ENCODE assay signal across 23 mouse cellular contexts in the genomic region with DNA sequence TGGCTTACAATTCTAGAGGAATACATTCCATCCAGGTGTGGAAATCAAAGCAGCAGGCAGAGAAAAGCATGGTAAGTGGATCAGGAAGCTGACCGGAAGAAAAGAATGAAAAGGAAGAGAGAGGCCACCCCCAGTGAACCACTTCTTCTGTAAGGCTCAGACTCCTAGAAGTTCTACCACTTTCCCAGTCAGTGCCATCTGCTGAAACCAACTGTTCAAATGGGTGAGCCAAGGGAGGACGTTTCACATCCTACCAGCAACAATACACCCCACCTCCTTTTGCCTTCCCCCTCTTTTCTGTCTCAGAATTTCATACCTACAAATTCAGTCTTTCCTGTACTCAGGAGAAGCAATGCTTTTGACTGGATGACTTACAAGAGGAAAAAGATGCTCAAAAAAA.
DNase-seq lines count a peak whose midpoint lies in the region; ATAC-seq lines count a peak whose summit lies in the region.
"Had no signal": no experiment of that assay in that cellular context is flagged by ENCODE, and none has a peak within 500 bp of the region (broad histone marks: within the 10 kb centered on the region; RNA-seq: fewer than 3 reads in every experiment).

No protein-coding gene starts in this region.

- H3K4me3 ChIP-seq in forebrain, embryonic 14.5 days (ENCODE audit: low read depth, low read length): no peak overlapping the region
- H3K4me3 ChIP-seq in forebrain, embryonic 11.5 days (ENCODE audit: low read depth, low read length): no peak overlapping the region
- H3K4me3 ChIP-seq: embryonic facial prominence, embryonic 15.5 days; erythroblast, embryonic 14.5 days; forebrain, embryonic 10.5 days; gastrocnemius, adult 2 months; heart, embryonic 12.5 days; hindbrain, embryonic 15.5 days had no signal

- no peak overlapping the region for H3K9ac ChIP-seq in forebrain, embryonic 14.5 days (ENCODE audit: low read length)
- H3K9ac ChIP-seq in forebrain, embryonic 11.5 days (ENCODE audit: low read length): no peak overlapping the region
- H3K9ac ChIP-seq: embryonic facial prominence, embryonic 15.5 days; heart, embryonic 12.5 days; hindbrain, embryonic 15.5 days had no signal

- no peaks in the 10 kb centered on the region for H3K36me3 ChIP-seq in forebrain, embryonic 14.5 days (ENCODE audit: control insufficient read depth, insufficient read depth, low read length)
- no peaks in the 10 kb centered on the region for H3K36me3 ChIP-seq in forebrain, embryonic 11.5 days (ENCODE audit: control insufficient read depth, insufficient read depth, low read length)
- H3K36me3 ChIP-seq: embryonic facial prominence, embryonic 15.5 days; forebrain, embryonic 10.5 days; G1E; heart, embryonic 12.5 days; hindbrain, embryonic 15.5 days had no signal

- H3K4me2 ChIP-seq in forebrain, embryonic 14.5 days (ENCODE audit: low read length): no peak overlapping the region
- H3K4me2 ChIP-seq in forebrain, embryonic 11.5 days (ENCODE audit: low read depth, low read length, severe bottlenecking): no peak overlapping the region
- H3K4me2 ChIP-seq: embryonic facial prominence, embryonic 15.5 days; heart, embryonic 12.5 days; hindbrain, embryonic 15.5 days had no signal

- DNase-seq in forebrain, embryonic 14.5 days (ENCODE audit: low spot score): peak; percentile 13
- no peak for DNase-seq in forebrain, embryonic 11.5 days (ENCODE audit: low spot score)
- peak; percentile 41 to 48 for DNase-seq in left cerebral cortex, adult 18-20 months (ENCODE audit: low spot score in 2 of 2)
- no peak for DNase-seq in left cerebral cortex, postnatal 4 days
- peak; percentile 20 to 39 for DNase-seq in right cerebral cortex, postnatal 36 days (ENCODE audit: low spot score in 2 of 2)
- DNase-seq in right cerebral cortex, postnatal 4 days: no peak
- DNase-seq in telencephalon, adult 2 months (ENCODE audit: low read depth, low spot score): peak; percentile 78
- no peak for DNase-seq in ovary, adult 18-20 months (ENCODE audit: low spot score)
- DNase-seq: adrenal gland, adult 8-10 months; adrenal gland, postnatal 36 days; B cell, adult 2 months; cerebellum, adult 18-20 months; embryo, embryonic 11 days; gastrocnemius, adult 2 months; gastrocnemius, postnatal 25 days had no signal

- H3K27me3 ChIP-seq in forebrain, embryonic 14.5 days (replicated peaks; ENCODE audit: control insufficient read depth, insufficient read depth, low read length): no peaks in the 10 kb centered on the region
- no peaks in the 10 kb centered on the region for H3K27me3 ChIP-seq in forebrain, embryonic 11.5 days (ENCODE audit: control insufficient read depth, insufficient read depth, low read length)
- H3K27me3 ChIP-seq: embryonic facial prominence, embryonic 15.5 days; heart, embryonic 12.5 days; hindbrain, embryonic 15.5 days had no signal

- ATAC-seq in forebrain, embryonic 14.5 days: no peak
- no peak for ATAC-seq in forebrain, embryonic 11.5 days (replicated peaks; ENCODE audit: low FRiP score)
- ATAC-seq: CD4-positive, CD25-positive, alpha-beta regulatory T cell, adult 4 months; forebrain, embryonic 16.5 days had no signal

- 68% methylated on average over 2 of the region's 2 CpGs for WGBS in forebrain, embryonic 14.5 days
- WGBS in forebrain, embryonic 11.5 days: 66% methylated on average over 2 of the region's 2 CpGs

- intact Hi-C loops in left cerebral cortex, postnatal 4 days (cut with DNase I): no loop called here

- peaks cover 2% of the 10 kb centered on the region; the same call in 1 of the 2 replicates for H3K4me1 ChIP-seq in forebrain, embryonic 14.5 days (ENCODE audit: control insufficient read depth, insufficient read depth, low read length)
- no peaks in the 10 kb centered on the region for H3K4me1 ChIP-seq in forebrain, embryonic 11.5 days (replicated peaks; ENCODE audit: control insufficient read depth, insufficient read depth, low read length)
- H3K4me1 ChIP-seq: embryonic facial prominence, embryonic 15.5 days; forebrain, embryonic 10.5 days; heart, embryonic 12.5 days had no signal

- H3K9me3 ChIP-seq in forebrain, embryonic 14.5 days (replicated peaks; ENCODE audit: control insufficient read depth, low read length): no peaks in the 10 kb centered on the region
- H3K9me3 ChIP-seq in forebrain, embryonic 11.5 days (ENCODE audit: control insufficient read depth, low read length): no peaks in the 10 kb centered on the region
- H3K9me3 ChIP-seq: embryonic facial prominence, embryonic 15.5 days; forebrain, embryonic 10.5 days; G1E; heart, embryonic 12.5 days; hindbrain, embryonic 15.5 days had no signal

- no peak overlapping the region for H3K27ac ChIP-seq in forebrain, embryonic 14.5 days (ENCODE audit: low read depth, low read length)
- no peak overlapping the region for H3K27ac ChIP-seq in forebrain, embryonic 11.5 days (ENCODE audit: low read depth, low read length)
- H3K27ac ChIP-seq: embryonic facial prominence, embryonic 15.5 days; forebrain, embryonic 10.5 days; gastrocnemius, adult 2 months; hindbrain, embryonic 15.5 days had no signal

Comparison
In these comparisons a context has a peak if more than half of its experiments do, and no peak if none do; other contexts are left out.
1. DNase-seq: peak in forebrain, embryonic 14.5 days (single experiment), left cerebral cortex, adult 18-20 months (2 of 2), right cerebral cortex, postnatal 36 days (2 of 2) and telencephalon, adult 2 months (single experiment); none in forebrain, embryonic 11.5 days (single experiment), left cerebral cortex, postnatal 4 days (single experiment), right cerebral cortex, postnatal 4 days (single experiment) and ovary, adult 18-20 months (single experiment).